Mouse (Mus musculus) cerebellum, adult 9-10 months (tissue): Measurements from ENCODE around the gene Ganab.
A peak's percentile ranks its signal among the peaks of the same experiment; 100 is the strongest.
"Not testable (repeated sequence)": the region's sequence is repeated elsewhere in the genome, so short reads cannot be mapped to it uniquely, and the experiment has no call there.

Experiments
- DNase-seq: peaks from one replicate; pipeline ENCODE4 v3.0.0; 2022

Ganab gene

GRCm38 (mm10) chr19:8897865-8898495 is at the start of gene Ganab:
Gene Ganab (plus strand): TSS chr19:8898071.
- peak; percentile 94 for DNase-seq

DNA sequence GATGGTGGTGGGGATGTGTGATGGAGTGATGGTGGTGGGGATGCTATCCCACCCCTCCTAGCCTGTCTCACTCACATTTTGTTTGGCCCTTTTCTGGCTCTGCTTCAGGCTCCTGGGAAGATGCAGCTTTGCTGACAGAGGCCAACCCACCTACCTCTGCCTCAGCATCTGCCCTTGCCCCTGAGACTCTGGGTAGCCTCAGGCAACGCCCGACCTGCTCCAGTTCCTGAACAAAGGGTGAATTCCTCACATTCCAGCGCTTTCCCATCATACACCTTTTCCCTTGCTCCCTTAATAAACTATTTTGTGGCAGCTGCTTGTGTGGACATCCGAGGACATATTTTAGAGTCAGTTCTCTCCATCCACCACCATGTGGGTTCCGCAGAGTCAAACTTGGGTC is 49.5 kb upstream of the Ganab start:
- no peak for DNase-seq

- DNase-seq, result peak; percentile 19
These were observed 47.4 kb upstream of the Ganab start, which contains the start of gene Lrrn4cl for GRCm38 (mm10) chr19:8850402-8850901. Gene Lrrn4cl (plus strand): TSS chr19:8850768.

GRCm38 (mm10) chr19:8851639-8852038 is 46.2 kb upstream of the Ganab start:
- peak; percentile 10 for DNase-seq

DNA sequence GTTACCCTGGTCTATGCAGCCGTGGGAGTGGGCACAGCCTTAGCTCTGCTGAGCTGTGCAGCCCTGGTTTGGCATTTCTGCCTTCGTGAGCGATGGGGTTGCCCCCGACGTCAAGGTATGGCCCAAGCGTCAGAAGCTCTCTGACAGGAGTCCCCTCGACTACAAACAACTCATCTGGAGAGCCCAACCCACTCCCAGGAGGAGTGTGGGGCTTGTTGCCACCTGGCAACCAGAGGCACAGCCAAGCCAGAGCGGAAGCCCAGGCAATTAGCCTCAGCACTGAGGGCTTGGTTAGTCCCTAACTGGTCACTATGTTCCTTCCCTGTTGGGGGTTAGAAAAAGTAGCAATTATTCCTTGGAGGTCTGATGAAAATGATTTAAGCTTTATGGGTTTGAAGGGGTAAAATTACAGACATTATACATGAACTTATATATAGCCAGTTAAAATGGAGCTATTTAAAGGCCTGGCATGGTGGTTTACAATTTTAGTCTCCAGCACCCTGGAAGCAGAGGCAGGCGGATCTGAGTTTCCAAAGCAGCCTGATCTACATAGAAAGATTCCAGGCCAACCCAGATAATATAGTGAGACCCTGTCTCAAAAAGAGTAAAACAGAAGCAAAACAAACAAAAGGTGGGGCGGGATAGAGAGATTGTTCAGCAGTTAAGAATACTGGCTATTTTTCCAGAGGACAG is 45.5 kb upstream of the Ganab start:
- DNase-seq, result no peak

DNA sequence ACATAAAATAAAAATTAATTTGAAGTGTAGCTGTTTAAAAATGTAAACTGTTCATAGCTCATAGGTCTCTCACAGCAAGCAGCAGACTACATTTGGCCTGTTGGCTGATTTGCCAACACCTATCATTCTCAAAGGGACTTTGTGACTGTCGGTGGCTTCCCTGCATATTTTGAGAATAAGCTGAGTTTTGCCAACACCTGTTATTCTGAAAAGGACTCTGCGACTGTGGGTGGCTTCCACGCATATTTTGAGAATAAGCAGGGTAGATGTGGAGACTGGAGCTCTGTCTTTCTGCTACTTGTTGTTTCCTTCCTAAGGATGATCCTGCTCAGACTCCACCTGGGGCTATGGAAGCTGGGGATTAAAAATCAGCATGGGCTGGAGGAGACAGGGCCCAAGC is 44.8 kb upstream of the Ganab start:
- DNase-seq, result no peak

DNA sequence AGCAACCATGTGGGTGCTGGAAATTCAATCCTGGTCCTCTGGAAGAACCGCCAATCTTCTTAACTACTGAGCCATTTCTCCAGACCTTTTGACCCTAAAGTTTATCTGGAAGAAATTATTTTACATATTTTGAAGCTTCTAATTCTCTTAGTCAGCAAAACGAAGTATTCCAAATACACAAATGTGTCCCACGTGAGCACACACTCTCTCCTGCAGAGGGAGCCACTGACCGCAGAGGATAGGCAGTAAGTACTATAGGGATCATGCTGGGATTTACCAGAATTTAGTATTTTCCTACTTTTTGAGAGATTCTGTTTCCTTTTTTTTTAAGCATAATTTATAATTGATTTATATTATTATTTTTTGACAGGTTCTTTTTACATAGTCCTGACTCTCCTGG is 40.2 kb upstream of the Ganab start:
- DNase-seq, result peak; percentile 27

DNA sequence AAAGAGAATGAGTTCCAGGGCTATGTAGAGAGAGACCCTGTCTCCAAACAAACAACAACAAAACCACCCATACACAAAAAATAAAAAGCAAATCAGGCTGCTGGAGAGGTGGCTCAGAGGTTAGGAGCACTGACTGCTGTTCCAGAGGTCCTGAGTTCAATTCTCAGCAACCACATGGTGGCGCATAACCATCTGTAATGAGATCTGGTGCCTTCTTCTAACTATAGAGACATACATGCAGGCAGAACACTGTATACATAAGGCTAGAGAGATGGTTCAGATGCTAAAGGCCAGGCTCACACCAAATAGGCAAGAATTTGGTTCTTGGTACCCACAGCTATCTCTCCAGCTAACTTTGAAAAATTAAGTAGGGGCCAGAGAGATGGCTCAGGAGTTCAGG is 38.9 kb upstream of the Ganab start:
- no peak for DNase-seq

DNA sequence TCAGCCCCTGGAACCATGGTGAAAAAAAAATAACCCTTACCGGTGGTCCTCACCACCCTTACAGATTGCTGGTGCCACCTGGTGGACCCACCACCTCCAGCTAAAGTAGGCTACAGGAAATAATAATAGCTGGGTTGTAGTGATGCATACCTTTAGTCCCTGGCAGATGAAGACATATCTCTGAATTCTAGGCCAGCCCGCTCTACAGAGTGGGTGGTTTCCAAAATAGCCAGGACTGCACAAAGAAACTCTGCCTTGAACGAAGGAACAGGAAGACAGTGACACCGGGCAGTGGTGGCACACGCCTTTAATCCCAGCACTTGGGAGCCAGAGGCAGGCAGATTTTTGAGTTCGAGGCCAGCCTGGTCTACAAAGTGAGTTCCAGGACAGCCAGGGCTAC is 33.6 kb upstream of the Ganab start:
- DNase-seq, result no peak

- not testable (repeated sequence) for DNase-seq
These were observed 27.5 kb upstream of the Ganab start for GRCm38 (mm10) chr19:8870381-8870780.

- DNase-seq, result no peak
These were observed 27.0 kb upstream of the Ganab start for GRCm38 (mm10) chr19:8870838-8871237.

- DNase-seq, result peak; percentile 98
These were observed 26.3 kb upstream of the Ganab start, which contains the start of gene Ubxn1 for GRCm38 (mm10) chr19:8871267-8872186. Gene Ubxn1 (plus strand): TSS chr19:8871496.

DNA sequence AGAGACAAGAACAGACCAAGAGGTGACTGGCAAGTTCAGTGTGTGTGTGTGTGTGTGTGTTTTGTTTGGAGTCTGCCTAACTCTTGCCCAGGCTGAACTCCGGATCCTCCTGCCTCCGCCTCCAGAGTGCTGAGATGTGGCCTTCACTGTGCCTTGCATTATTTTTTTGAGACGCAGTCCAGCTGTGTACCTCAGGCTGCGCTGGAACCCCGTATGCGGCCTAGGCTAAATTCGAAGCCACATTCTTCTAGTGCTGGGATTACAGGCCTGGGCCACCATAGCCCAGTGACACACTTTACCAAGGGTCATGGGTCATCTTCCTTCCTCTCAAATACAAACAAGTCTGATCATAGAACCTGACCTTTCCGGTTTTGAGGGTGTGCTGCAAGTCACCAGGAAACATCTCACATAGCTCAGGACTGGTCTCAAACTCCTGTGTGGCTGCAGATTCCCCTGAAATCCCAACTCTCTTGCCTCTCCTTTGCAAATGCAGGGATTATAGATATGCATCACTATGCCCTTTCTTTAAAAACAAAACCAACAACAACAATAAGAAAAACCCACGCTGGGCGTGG is 25.5 kb upstream of the Ganab start:
- no peak for DNase-seq

GRCm38 (mm10) chr19:8875031-8875430 is 22.8 kb upstream of the Ganab start:
- DNase-seq, result no peak

DNA sequence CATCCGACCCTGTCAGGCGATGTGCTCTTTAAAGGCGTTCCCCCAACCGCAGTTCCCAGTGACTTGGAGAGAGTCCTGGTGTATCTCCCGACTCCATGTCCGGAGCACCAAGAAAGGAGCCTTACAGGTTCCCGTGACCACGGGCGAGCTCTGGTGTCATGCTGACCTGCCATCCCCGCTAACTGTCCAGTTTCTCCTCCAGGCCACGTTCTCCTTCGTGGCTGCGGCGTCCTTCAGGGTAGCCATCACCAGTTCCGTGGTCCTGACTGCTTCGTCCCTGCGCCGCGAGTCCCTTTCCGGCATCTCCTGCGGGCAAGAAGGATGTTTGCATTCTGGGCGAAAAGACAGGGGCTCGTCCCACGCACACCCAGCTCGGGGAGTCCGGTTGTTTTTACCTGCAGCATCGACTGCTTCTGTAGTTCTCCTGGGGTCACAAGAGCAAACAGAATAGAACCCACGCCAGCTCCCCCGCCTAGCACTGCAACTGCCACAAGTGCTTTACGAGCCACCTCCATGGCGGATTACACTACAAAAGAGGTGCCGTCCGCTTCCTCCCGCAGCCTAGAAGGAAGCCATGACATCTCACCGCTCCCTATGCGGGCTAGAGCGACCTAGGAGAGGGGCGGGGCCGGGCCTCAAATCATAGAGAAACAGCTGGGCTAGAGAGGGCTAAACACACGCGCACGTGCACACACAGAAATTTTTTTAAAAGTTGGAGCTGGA is 17.4 kb upstream of the Ganab start, which contains the start of gene Uqcc3:
Gene Uqcc3 (minus strand): TSS at position 613 of the 723 bp plus-strand sequence.
- DNase-seq, result peak; percentile 92

DNA sequence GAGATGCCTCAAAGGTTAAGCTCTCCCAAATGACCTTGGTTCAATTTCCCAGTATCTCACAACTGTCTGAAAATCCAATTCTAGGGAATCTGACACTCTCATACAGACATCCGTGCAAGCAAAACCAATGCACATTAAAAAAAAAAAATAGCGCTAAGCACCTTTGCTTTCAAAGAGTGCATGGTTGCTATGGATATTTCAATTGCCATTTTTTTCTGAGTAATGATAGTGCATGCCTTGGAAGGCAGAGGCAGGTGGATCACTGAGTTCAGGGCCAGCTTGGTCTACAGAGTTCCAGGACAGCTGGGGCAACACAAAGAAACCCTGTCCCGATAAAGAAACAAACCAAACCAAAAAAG is 16.9 kb upstream of the Ganab start:
- DNase-seq, result no peak

- DNase-seq, result no peak
These were observed 14.3 kb upstream of the Ganab start, which contains the start of the genes Lbhd1 and Gm49403 for GRCm38 (mm10) chr19:8883616-8884015. Gene Lbhd1 (plus strand): TSS chr19:8883732. Gene Gm49403 (plus strand): TSS chr19:8883930.

GRCm38 (mm10) chr19:8886916-8887584 is 10.8 kb upstream of the Ganab start:
- no peak for DNase-seq

DNA sequence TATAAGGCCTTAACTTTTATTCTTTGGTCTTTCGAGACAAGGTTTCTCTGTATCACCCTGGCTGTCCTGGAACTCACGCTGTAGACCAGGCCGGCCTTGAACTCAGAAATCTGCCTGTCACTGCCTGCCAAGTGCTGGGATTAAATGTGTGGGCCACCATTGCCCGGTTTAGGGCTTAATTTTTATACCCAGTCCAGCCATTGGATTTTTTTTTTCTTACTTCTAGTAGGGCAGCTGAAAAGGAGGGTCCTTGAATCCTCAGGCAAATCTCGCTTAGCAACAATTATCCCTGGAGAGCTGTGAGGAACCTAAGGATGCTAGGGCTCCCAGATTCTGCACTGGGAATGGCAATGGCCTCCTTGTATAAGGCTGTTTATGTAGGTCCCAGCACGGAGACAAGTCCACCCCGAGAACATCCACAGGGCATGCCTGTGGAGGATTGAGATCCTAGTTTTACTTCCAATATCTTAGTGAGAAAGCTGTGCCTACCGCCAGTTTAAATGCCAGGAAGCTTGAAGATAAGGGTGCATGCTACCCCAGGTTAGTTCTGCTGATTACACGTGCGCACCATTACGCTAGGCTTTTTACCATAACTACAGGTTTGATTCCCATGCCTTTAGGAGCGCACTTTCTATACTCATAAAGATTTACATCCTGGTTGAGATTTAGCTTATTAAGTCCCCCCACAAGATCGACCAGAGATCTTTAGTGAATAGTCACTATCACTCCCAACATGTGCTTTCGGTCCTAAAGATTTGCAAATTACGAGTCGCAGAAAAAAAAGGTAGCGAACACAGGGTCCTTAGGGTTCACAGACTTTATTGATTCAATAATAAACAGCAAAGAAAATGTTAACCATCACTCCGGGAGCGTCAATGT is 10.0 kb upstream of the Ganab start:
- DNase-seq, result no peak
